Mouse (Mus musculus): Measurements from ENCODE around the gene Olfr948.

Gene Olfr948

DNA sequence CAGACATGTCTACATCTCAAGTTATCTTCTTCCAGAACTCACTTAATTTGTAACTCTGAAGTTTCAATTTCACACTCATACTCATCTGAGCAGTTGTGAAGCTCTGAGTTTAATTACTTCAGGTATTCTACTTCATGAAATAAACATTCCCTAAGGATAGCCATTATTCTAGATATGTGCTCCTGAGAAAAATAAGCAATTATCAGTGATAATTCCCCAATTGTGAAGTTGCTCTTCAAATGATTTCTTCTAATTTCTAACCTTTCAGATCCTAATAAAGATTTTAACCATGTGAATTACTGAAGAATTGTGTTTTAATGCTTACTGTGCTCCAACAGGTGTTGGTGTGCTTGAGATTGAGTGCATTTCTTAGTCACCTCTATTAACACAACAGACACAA lies at the start of gene Olfr948:
TSS of gene Olfr948 (minus strand) at position 101 of the 400 bp plus-strand sequence.
- in situ Hi-C loops (cut with MboI, MseI), result no loop called here

DNA sequence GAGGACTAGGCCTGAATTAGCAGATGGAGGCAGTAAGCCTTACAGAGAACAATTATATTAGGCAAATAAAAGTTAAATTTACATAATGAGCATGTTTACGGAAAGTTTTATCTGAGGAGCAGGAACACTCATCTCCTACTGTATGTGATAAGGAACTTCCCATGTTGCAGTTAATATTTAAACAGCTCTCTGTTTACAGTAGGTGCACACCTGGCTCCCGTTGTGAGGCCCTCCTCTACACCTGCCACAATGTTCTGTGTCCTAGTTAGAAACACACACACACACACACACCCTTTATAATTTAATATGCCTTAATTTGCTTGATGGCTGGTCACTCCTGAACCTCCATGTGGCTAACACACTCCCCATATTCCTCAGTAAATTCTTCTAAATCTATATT lies 38.7 kb downstream of the Olfr948 start:
- in situ Hi-C loops (cut with MboI, MseI), result no loop called here

DNA sequence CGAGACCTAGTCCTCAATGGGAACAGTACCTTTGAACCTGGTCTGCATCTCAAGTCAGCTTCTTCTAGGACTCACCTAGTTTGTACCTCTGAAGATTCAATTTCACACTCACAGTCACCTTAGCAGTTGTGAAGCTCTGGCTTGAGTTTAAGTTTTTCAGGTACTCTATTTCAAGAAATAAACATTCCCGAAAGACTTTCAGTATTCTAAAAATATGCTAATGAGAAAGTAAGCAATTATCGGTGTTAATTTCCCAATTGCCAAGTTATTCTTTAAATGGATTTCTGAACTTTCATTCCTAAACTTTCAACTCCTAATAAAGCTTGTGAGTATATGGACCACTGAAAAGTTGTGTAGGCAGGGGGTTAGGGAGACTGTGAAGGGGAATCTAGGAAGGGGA lies 49.1 kb downstream of the Olfr948 start, which contains the start of gene Olfr945:
TSS of gene Olfr945 (minus strand) at position 101 of the 400 bp plus-strand sequence.
- in situ Hi-C loops (cut with MboI, MseI), result no loop called here
